Mouse (Mus musculus) intestine, postnatal 0 days (tissue): ENCODE measurements at regions not wholly inside any gene's neighbourhood (a gene's known extent, or its start where the extent isn't known, plus 50 kb on each side); places are given as distances from the start of the nearest gene placed in this dataset.
A peak's percentile ranks its signal among the peaks of the same experiment; 100 is the strongest.

ENCODE experiments used
- ATAC-seq: fragments of 200-750 bp; cut with Nextera tagmentation; 2 replicates; pipeline ENCODE4 v1.8.0; 2017; ENCODE audit warnings: mild to moderate bottlenecking, moderate TSS enrichment, moderate library complexity
- H3K27ac ChIP-seq: fragments of 300-500 bp; sonication (generic); 2 replicates; pipeline ENCODE4 v1.5.1; 2014; ENCODE audit warnings: mild to moderate bottlenecking, low read depth, low read length, moderate library complexity
- H3K27me3 ChIP-seq: fragments of 300-500 bp; sonication (generic); replicated peaks from 2 replicates; pipeline ENCODE4 v1.6.1; 2014; ENCODE audit warnings: low read length, mixed read lengths; ENCODE audit not compliant: control insufficient read depth, insufficient read depth
- H3K36me3 ChIP-seq: fragments of 300-500 bp; sonication (generic); 2 replicates; pipeline ENCODE4 v1.6.1; 2014; ENCODE audit warnings: mild to moderate bottlenecking, moderate library complexity; ENCODE audit not compliant: control insufficient read depth, insufficient read depth
- H3K4me1 ChIP-seq: fragments of 300-500 bp; sonication (generic); replicated peaks from 2 replicates; pipeline ENCODE4 v1.6.1; 2014; ENCODE audit warnings: antibody characterized with exemption, low read length, mixed read lengths; ENCODE audit not compliant: control insufficient read depth, insufficient read depth
- H3K4me2 ChIP-seq: fragments of 300-500 bp; sonication (generic); replicated peaks from 2 replicates; pipeline ENCODE4 v1.6.1; 2014; ENCODE audit warnings: low read depth, mild to moderate bottlenecking, moderate library complexity
- H3K4me3 ChIP-seq: fragments of 300-500 bp; sonication (generic); 2 replicates; pipeline ENCODE4 v1.5.1; 2014; ENCODE audit warnings: low read depth, low read length
- H3K9ac ChIP-seq: fragments of 300-500 bp; sonication (generic); 2 replicates; pipeline ENCODE4 v1.6.1; 2014; ENCODE audit warnings: mild to moderate bottlenecking, low read depth, low read length
- H3K9me3 ChIP-seq: fragments of 300-500 bp; sonication (generic); 2 replicates; pipeline ENCODE4 v1.6.1; 2016; ENCODE audit warnings: mixed run types; ENCODE audit not compliant: control insufficient read depth
- CTCF ChIP-seq: sonication (generic); IDR thresholded peaks from 2 replicates; pipeline ENCODE4 v1.5.1; 2016; ENCODE audit warnings: low read depth, mild to moderate bottlenecking, control low read depth, antibody characterized with exemption, moderate library complexity
- WGBS: fragments of 180-500 bp; shearing (Covaris S2); extraction: QIAGEN DNeasy Blood & Tissue Kit; methylation state at CpG from one replicate; pipeline ENCODE4 v1.1.7; 2014; 5-methylcytosine and 5-hydroxymethylcytosine counted together

DNA sequence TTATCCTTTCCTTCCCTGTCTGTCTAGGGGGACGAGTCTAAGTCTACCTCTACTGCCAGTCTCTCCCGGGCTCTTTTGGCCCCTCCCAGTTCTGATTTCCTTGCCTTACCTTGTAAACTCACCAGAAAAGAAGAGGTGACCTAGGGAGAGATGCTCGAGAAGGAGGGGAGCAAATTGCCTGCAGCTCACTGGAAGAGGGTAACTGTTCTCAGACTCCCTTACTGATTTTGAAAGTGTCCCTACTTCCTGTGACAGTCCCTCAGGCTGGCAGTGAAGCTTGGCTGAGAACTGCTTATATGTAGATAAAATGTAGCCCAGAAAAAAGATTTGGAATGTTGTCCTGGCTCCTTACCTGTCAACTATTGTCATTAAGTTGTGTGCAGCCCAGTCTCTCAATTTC lies 180.6 kb upstream of the Tab2 start:
- Histone ChIP-seq H3K9ac (no peak overlapping the region), H3K4me1 (no peaks in the 10 kb centered on the region), H3K9me3 (no peaks in the 10 kb centered on the region), H3K36me3 (no peaks in the 10 kb centered on the region), H3K27me3 (no peaks in the 10 kb centered on the region), H3K4me3 (no peak overlapping the region), H3K27ac (no peak overlapping the region), H3K4me2 (no peak overlapping the region)
- 78% methylated on average over 3 of the region's 3 CpGs for WGBS
- no peak for ATAC-seq
- TF ChIP-seq CTCF, result no peak

DNA sequence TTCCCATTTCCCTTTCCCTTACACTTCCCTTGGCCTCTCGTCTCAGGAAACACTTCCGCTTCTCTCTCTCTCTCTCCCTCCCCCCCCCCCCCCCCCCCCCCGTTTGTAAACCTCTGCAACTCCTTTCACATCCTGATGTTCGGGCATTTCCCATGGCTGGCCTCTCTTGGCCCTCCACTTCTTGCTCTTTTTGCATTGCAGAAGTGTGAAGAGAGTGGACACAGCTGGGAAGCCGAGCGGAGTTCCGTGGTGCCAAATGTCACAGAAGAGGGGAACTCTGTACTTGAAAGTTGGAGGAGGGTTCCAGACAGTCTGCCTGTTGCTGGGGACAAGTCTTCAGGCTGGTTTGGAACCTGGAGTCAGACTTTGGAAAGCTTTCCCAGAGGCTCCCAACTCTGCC lies 179.2 kb upstream of the Tab2 start:
- 49% methylated on average over 6 of the region's 7 CpGs for WGBS
- no peak overlapping the region for H3K27ac ChIP-seq
- no peak overlapping the region for H3K4me2 ChIP-seq
- no peak overlapping the region for H3K4me3 ChIP-seq
- no peaks in the 10 kb centered on the region for H3K4me1 ChIP-seq
- no peaks in the 10 kb centered on the region for H3K27me3 ChIP-seq
- H3K9me3 ChIP-seq, result no peaks in the 10 kb centered on the region
- no peak for TF ChIP-seq CTCF
- no peaks in the 10 kb centered on the region for H3K36me3 ChIP-seq
- ATAC-seq, result no peak
- no peak overlapping the region for H3K9ac ChIP-seq

DNA sequence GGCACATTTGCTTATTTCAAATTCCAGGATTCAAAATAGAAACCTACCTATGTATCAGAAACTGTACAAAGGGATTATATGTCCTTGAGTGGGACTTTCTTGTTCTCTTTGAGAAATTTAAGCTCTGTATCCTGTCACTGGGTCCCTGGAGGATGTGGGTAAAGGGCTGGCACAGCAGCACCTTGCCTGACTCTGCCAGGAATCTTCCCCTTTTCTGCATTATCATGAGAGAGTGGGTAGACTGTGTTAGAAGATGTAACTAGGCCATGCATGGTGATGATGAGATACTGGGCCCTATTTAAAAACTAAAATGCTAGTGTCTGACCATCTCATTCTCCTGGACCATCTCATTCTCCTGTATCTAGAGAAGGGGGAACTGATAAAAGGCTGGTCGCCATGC lies 178.4 kb upstream of the Tab2 start:
- Histone ChIP-seq H3K27me3 (no peaks in the 10 kb centered on the region), H3K27ac (no peak overlapping the region), H3K4me2 (no peak overlapping the region), H3K4me3 (no peak overlapping the region), H3K9me3 (no peaks in the 10 kb centered on the region), H3K9ac (no peak overlapping the region), H3K36me3 (no peaks in the 10 kb centered on the region), H3K4me1 (no peaks in the 10 kb centered on the region)
- no peak for TF ChIP-seq CTCF
- no peak for ATAC-seq
- WGBS, result 94% methylated on average over 1 of the region's 1 CpGs

DNA sequence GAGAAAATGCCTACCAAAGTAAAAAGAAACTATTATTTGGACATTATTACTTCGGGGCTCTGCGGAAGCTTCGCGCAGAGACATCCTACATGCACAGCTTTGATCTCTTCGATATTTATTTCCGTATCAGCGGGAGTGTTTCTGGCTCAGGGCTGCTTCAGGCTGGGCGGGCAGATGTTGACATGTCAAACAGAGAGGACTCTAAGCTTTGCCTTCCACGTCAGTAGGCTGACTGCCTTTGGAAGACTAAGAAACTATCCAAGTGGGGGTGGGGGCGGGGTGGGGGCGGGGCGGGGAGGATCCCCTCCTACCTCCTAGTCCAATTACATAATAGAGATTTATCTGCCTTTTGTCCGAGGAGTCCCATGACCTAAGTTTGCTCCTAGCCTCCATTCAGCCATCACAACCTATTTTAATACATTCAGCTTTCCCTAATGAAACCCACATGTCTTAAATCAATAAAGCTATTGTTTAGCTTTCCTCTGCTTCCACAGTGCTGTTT lies 177.5 kb upstream of the Tab2 start:
- TF ChIP-seq CTCF, result no peak
- Histone ChIP-seq H3K27ac (no peak overlapping the region), H3K9me3 (no peaks in the 10 kb centered on the region), H3K9ac (no peak overlapping the region), H3K27me3 (no peaks in the 10 kb centered on the region), H3K4me2 (peak overlapping the region; percentile 38; the same call in 1 of the 2 replicates), H3K4me1 (no peaks in the 10 kb centered on the region), H3K4me3 (no peak overlapping the region), H3K36me3 (no peaks in the 10 kb centered on the region)
- WGBS, result 36% methylated on average over 13 of the region's 13 CpGs
- ATAC-seq, result peak; percentile 75

DNA sequence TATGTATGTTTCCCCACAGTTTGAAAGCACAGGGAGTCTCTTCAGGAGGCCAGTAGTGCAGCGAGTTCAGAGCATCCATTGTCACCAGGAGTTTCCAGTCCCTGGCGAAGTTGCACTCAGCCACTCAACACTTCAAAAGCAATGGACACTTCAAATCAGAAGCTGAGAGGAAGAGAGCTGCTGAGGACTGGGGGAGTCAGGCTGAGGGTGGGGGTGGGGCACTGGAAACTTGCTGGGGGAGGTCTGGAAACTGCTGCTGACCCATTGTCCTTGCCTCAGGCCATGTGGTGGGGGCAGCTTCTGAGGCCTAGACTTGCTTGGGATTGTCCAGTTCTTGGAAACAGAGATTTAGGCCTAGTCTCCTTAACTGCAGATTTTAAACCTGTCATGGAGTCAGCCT lies 176.8 kb upstream of the Tab2 start:
- H3K4me3 ChIP-seq, result no peak overlapping the region
- H3K4me1 ChIP-seq, result no peaks in the 10 kb centered on the region
- WGBS, result 88% methylated on average over 2 of the region's 2 CpGs
- H3K9me3 ChIP-seq, result no peaks in the 10 kb centered on the region
- no peak overlapping the region for H3K4me2 ChIP-seq
- H3K9ac ChIP-seq, result no peak overlapping the region
- H3K27me3 ChIP-seq, result no peaks in the 10 kb centered on the region
- H3K36me3 ChIP-seq, result no peaks in the 10 kb centered on the region
- no peak overlapping the region for H3K27ac ChIP-seq
- no peak for ATAC-seq
- no peak for TF ChIP-seq CTCF

DNA sequence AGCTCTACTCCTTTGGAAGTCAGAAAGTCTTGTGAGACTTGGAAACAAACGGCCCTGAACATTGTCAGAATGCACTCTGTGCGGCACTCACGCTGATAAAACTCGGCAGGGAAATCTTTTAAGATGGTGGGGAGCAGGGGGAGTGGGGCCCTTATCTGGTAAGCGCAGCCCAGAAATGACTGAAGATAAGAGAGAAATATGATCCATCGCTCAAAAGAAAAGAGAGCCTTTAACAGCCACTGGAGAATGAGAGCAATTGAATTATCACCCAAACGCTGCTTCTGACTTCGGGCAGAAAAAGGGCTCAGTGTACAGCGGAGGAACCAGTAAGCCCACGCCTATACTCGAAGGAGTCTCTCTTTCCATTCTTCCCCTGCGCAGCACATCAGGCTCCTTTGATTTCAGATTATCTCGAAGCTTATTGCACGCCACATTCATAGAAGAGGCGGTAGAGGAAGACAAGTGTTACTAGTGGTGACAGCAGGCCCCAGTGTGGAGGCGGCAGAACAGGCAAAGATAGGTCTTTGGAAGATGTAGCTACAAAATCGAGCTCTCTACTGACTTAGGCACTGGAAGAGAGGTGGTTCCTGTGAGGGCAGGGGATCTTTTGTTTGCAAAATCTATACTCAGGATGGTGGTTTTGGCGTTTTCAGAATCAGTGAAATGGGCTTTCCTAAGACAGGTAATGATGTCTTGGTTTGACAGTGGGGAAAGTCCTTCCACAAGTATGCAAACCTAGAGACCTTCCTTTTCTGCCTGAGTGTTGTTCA lies 174.6 kb upstream of the Tab2 start:
- Histone ChIP-seq H3K4me1 (no peaks in the 10 kb centered on the region), H3K4me2 (peak overlapping the region; percentile 46; the same call in 1 of the 2 replicates), H3K36me3 (no peaks in the 10 kb centered on the region), H3K27me3 (no peaks in the 10 kb centered on the region), H3K9ac (no peak overlapping the region), H3K9me3 (no peaks in the 10 kb centered on the region), H3K4me3 (no peak overlapping the region), H3K27ac (no peak overlapping the region)
- no peak for TF ChIP-seq CTCF
- WGBS, result 31% methylated on average over 18 of the region's 18 CpGs
- no peak for ATAC-seq
